Mouse (Mus musculus) left cerebral cortex, adult 8-10 months (tissue): ENCODE data around the gene Olfr1390. TPM values are rescaled to one million over a fixed set of nuclear protein-coding genes. Genes with fewer than 3 reads are reported as not detected.
"Not testable (repeated sequence)": the region's sequence is repeated elsewhere in the genome, so short reads cannot be mapped to it uniquely, and the experiment has no call there.

Experiments used
- DNase-seq, 2 experiments: peaks; one replicate each; pipeline ENCODE4 v3.0.0; 2022; ENCODE audit warnings: low spot score in 2 of 2
- total RNA-seq, 4 experiments: library from RNA; stranded (reverse); gene quantifications; 2 replicates each; pipeline ENCODE4 v1.2.4; 2022

The Olfr1390 gene
- total RNA-seq: not detected

DNA sequence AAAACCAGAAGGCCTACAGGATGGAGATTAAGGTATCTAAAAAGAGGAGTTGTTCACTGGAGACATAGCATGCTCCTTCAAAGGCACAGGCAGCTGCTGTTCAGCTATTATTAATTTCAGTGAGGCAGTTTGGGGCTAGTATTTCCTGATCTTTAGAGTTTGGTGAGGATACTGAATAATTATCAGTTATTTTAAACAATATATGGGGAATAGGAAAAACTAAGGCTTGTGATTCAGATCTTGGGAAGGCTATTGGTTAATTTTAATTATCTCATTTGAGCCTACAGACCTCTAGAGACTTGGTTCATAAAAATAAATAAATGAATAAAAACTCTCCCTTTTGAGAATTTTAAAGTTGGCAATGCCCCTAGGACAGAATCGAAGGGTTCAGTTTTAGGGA, at the start of gene Olfr1390:
TSS of gene Olfr1390 (plus strand) at position 301 of the 400 bp plus-strand sequence.
- DNase-seq: no peak

DNA sequence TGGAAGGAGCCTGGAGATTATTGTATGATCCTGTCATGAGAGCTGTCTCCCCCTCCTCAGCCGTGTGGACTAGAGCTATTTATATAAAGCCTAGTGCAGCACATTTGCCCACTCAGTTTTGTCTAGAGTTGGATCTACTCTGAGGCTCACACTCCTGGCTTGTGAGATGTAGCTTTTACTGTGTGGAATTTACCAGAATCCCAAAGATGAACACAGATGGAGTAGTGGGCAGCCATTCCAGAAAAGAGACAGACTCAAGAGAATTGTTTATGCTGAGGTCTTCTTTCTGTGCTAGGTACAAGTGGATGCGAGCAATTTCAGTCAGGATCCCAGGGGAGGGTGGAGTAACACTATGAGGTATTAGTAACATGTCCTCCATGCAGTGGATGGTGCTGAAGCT, 47.7 kb upstream of the Olfr1390 start:
- DNase-seq: peak in 1 of 2 experiments; percentile 55

DNA sequence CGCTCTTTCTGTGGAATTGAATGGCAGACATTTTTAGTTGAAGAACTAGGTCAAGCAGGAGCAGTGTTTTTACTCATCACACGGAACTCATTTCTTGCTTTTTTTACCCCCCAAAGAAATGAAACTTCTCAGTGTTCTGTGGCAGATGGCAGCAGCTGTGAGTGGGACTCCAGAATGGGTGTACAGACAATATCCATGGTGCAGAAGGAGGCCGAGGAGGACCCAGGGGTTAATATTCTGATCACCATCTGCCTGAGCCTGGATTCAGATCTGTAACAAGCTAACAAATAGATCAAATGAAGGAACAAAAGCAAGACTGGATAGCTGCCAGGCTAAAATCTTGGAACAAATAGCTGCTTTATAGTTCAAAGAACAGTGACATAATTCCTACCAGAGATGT, 42.2 kb upstream of the Olfr1390 start:
- peak; percentile 13 to 53 for DNase-seq

DNA sequence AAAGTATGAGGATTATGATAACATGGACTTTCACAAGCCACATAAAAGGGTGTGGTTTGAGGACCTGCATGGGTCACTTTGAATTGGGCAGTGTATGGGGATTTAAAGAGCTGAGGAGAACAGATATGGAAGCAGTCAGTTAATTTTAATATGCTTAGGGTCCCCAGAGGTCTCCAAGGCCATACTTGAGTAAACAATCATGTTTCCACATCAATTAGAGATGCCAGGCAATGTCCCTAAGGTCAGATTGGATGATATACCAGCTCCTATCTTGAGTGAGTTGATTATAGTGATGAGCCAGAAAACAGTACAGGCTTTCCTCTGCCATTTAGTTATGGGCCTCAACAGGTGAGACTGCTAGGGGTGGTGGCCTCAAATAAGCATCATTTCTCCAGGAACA, 30.5 kb upstream of the Olfr1390 start, which contains the start of gene Olfr10:
TSS of gene Olfr10 (plus strand) at position 301 of the 400 bp plus-strand sequence.
- DNase-seq: no peak

DNA sequence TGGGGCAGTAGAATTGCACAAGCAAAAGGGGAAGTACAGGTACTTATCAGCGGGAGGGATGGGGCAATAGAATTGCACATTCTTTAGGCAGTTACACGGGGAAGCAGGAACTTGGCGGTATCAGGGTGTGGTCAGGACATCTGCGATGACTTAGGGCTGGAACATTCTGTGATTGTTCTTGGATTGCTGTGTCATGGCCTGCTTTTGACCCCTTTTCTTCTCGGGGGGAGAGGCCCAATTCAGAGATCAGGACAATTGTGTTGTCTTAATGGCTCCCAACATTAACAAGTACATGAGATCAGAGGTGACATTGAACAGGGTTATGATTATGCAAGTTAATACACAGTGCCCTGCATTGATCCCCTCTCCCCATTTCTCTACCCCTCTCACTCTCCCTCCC, 26.4 kb upstream of the Olfr1390 start:
- DNase-seq: not testable (repeated sequence)

DNA sequence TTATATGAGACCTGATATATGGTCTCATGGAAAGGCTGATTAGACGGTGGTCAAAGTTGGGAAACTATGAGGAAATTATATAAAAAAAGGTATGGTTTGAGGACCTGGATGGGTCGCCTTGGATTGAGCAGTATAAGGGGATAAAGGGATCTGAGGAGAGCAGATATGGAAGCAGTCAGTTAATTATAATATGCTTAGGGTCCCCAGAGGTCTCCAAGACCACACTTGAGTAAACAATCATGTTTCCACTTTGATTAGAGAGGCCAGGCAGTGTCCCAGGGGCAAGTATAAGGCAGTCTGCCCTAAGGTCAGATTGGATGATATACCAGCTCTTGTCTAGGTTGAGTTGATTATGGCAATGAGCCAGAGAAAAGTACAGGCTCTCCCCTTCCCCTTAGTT, 12.5 kb upstream of the Olfr1390 start, which contains the start of gene Olfr1391:
TSS of gene Olfr1391 (plus strand) at position 301 of the 400 bp plus-strand sequence.
- DNase-seq: no peak

DNA sequence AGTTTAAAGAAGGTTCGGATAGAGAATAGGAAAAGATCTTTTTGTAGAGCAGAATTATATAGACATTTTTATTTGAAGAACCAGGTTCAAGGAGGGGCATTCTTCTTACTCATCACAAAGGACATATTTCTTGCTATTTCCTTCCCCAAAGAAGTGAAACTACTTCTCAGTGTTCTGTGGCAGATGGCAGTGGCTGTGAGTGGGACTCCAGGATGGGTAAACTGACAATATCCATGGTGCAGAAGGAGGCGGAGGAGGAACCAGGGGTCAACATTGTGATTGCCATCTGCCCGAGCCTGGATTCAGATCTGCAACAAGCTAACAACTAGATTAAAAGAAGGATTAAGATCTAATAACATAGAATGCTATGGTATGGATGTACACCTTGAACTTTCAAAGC, 8.3 kb upstream of the Olfr1390 start:
- DNase-seq: peak in 1 of 2 experiments; percentile 35

DNA sequence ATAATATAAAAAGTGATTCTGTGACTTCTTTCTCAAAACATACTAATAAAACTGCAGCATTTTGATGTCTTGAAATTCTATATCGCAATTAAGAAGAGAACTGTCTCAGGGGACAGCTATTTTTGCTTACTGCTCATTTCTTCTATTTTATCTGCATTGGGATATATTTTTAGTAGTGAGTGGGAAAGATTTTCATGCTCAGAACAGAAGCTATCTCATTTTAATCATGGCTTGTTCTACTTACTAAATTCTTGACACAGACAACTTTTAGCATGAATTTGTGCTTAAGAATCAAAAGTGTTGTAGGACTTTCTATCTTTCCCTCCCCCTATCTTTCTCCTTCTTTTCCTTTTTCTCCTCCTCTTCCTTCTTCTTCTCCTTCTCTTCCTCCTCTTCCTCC, 5.3 kb upstream of the Olfr1390 start:
- DNase-seq: no peak

DNA sequence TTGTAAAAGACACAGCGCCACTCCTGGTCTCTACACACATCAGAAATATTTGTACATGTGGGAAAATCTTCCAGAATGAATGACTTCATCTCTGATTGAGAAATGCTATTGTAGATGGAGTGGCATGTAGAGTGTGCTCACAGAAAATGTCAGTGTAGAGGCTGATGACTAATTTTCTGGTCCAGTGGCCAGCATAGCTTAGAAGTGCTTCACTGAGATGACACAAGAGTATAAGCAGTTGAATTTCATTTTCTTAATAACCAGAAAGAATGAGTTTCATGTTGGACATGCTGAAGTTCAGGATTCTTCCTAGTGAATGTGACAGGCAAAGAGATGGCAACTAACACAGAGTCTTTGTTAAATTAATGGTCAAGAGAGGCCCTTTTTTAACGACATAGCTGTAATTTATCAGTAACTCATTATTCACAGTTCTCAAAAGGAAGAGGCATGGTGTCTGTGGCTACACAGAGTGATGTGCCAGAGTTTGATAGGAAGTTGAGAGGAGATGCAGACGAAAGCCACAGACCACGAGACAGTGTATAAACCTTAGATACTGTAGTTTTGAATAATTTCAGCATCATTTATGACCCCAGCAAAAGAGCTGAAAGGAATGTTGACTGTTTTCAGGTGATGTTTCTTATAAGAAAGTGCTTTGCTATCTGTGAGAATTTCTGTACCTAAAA, 2.3 kb downstream of the Olfr1390 start:
- no peak for DNase-seq

DNA sequence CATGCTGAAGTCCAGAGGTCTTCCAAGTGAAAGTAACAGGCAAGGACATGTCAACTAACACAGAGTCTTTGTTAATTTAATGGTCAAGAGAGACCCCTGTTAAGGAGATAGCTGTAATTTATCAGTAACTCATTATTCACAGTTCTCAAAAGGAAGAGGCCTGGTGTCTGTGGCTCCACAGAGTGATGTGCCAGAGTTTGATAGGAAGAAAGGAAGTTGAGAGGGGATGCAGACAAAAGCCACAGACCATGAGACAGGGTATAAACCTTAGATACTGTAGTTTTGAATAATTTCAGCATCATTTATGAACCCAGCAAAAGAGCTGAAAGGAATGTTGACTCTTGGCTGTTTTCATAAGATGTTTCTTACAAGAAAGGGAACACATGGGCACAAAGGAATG, 48.1 kb downstream of the Olfr1390 start:
- no peak for DNase-seq

DNA sequence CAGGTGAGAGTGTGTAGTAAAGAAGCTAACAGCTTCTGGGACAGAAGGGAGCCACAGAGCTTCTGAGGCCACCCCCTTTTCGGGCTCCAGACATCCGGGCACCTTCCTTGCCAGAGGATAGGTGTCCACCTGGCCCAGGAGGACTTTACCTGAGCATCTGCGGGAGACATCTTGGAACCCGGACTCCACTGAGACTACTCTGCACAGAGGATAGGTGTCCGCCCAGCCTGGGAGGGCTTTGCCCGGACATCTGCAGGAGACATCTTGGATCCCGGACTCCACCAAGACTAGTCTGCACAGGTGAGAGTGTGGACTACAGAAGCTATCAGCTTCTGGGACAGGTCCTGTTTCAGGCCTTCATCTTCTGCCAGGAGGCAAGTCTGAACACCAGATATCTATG, 51.1 kb downstream of the Olfr1390 start:
- not testable (repeated sequence) for DNase-seq

Other genes starting within 250 kb of the Olfr1390 start
- not detected for gene Olfr1396, start 220.3 kb upstream of the Olfr1390 start, total RNA-seq
- gene Olfr1395, start 192.9 kb upstream of the Olfr1390 start, total RNA-seq: not detected
- not detected for gene Olfr1394, start 180.8 kb upstream of the Olfr1390 start, total RNA-seq
- gene Btnl9, start 148.0 kb upstream of the Olfr1390 start, total RNA-seq: under 1 TPM in 1 of 4 experiments, not detected in 3; 0.09 TPM
- gene Zfp62, start 131.9 kb upstream of the Olfr1390 start, total RNA-seq: 10 to 100 TPM; 64.1 to 83.4 (median 73.4) TPM
- gene Mgat1, start 91.0 kb upstream of the Olfr1390 start, total RNA-seq: 10 to 100 TPM; 65.9 to 72.3 (median 69.2) TPM
- gene Olfr1393, start 56.9 kb upstream of the Olfr1390 start, total RNA-seq: 1 to 10 TPM in 2 of 4 experiments, under 1 TPM in 2; 0.65 to 1.1 (median 0.84) TPM
- under 1 TPM in 3 of 4 experiments, not detected in 1; 0.18 to 0.28 (median 0.23) TPM for gene Olfr1392, start 49.9 kb upstream of the Olfr1390 start, total RNA-seq
- gene Olfr10, start 30.4 kb upstream of the Olfr1390 start, total RNA-seq: not detected
- gene Olfr1391, start 12.4 kb upstream of the Olfr1390 start, total RNA-seq: not detected
- gene Olfr1389, start 87.9 kb downstream of the Olfr1390 start, total RNA-seq: not detected
- under 1 TPM; 0.15 to 0.57 (median 0.26) TPM for gene Olfr1388, start 101.4 kb downstream of the Olfr1390 start, total RNA-seq
- gene Olfr1387, start 120.2 kb downstream of the Olfr1390 start, total RNA-seq: not detected
- gene Olfr1386, start 129.9 kb downstream of the Olfr1390 start, total RNA-seq: not detected
- under 1 TPM in 1 of 4 experiments, not detected in 3; 0.11 TPM for gene Olfr1385, start 153.9 kb downstream of the Olfr1390 start, total RNA-seq
- not detected for gene Olfr1384, start 171.5 kb downstream of the Olfr1390 start, total RNA-seq
- gene Olfr1383, start 184.5 kb downstream of the Olfr1390 start, total RNA-seq: not detected
- gene Olfr1382, start 193.1 kb downstream of the Olfr1390 start, total RNA-seq: not detected
- gene Olfr1381, start 208.3 kb downstream of the Olfr1390 start, total RNA-seq: not detected
- gene Olfr1380, start 221.7 kb downstream of the Olfr1390 start, total RNA-seq: not detected